Mouse (Mus musculus) spleen, adult 2 months (tissue): ENCODE measurements around the gene Tubg1. TPM values are rescaled to one million over a fixed set of nuclear protein-coding genes. Genes with fewer than 3 reads are reported as not detected.

ENCODE experiments used
- DNase-seq, 2 experiments: peaks; one replicate each; pipeline versions ENCODE4 v3.0.0 to v3.0.0-alpha.2; 2012 to 2021; ENCODE audit warnings: low spot score in 2 of 2, low read depth in 1 of 2
- H3K27ac ChIP-seq: fragments of 200-500 bp; 2 replicates; pipeline ENCODE4 v1.5.1; 2012; ENCODE audit warnings: low read length, inconsistent platforms; ENCODE audit not compliant: insufficient read depth
- H3K27me3 ChIP-seq: fragments of 200-500 bp; 2 replicates; pipeline ENCODE4 v1.6.1; 2012; ENCODE audit warnings: mild to moderate bottlenecking, moderate library complexity, low read length, inconsistent platforms; ENCODE audit not compliant: control insufficient read depth, insufficient read depth
- H3K36me3 ChIP-seq: fragments of 200-500 bp; 2 replicates; pipeline ENCODE4 v1.6.1; 2012; ENCODE audit warnings: mild to moderate bottlenecking, low read length, inconsistent platforms; ENCODE audit not compliant: control insufficient read depth, insufficient read depth
- H3K4me1 ChIP-seq: fragments of 200-500 bp; 2 replicates; pipeline ENCODE4 v1.6.1; 2011; ENCODE audit warnings: inconsistent platforms; ENCODE audit not compliant: control insufficient read depth, insufficient read depth, insufficient read length
- H3K4me3 ChIP-seq: fragments of 200-500 bp; 2 replicates; pipeline ENCODE4 v1.5.1; 2011; ENCODE audit warnings: mild to moderate bottlenecking, inconsistent platforms; ENCODE audit not compliant: insufficient read depth, insufficient read length; ENCODE audit errors: extremely low read depth
- CTCF ChIP-seq: fragments of 200-500 bp; IDR thresholded peaks from 2 replicates; pipeline ENCODE4 v1.5.1; 2011; ENCODE audit warnings: mild to moderate bottlenecking, inconsistent platforms; ENCODE audit not compliant: insufficient read depth, insufficient read length, insufficient replicate concordance; ENCODE audit errors: extremely low read depth
- POLR2A ChIP-seq: fragments of 200-500 bp; IDR thresholded peaks from 2 replicates; pipeline ENCODE4 v1.6.1; 2011; ENCODE audit warnings: low read depth, low read length, inconsistent platforms
- WGBS: fragments of 180-500 bp; shearing (Covaris S2); methylation state at CpG from one replicate; pipeline ENCODE4 v1.1.7; 2018; 5-methylcytosine and 5-hydroxymethylcytosine counted together
- polyA plus RNA-seq: library from polyadenylated mRNA; depleted of rRNA; stranded (reverse); fragments of >200 nt; gene quantifications from 2 replicates; pipeline ENCODE4 v1.2.3, GENCODE M21; 2012

The Tubg1 gene
- polyA plus RNA-seq, 1 experiment: 17.7 TPM

- no peaks in the 10 kb centered on the region for H3K36me3 ChIP-seq
- peak; percentile 59 to 86 for DNase-seq
- H3K27me3 ChIP-seq: peaks cover 28% of the 10 kb centered on the region
- TF ChIP-seq CTCF (no peak), POLR2A (no peak)
- peak within 1 kb of the TSS; percentile 52 for H3K27ac ChIP-seq
- WGBS: 1% methylated on average over 48 of the region's 50 CpGs
- peaks cover 30% of the 10 kb centered on the region for H3K4me1 ChIP-seq
- H3K4me3 ChIP-seq: peak within 1 kb of the TSS; percentile 52
Observed at GRCm38 (mm10) chr11:101170811-101171610, 51.3 kb downstream of the Tubg1 start, which contains the start of gene Plekhh3. Gene Plekhh3, minus strand, starts transcription at chr11:101171351.

GRCm38 (mm10) chr11:101171721-101172433 is 52.1 kb downstream of the Tubg1 start:
- TF ChIP-seq CTCF: no peak
- no peak for TF ChIP-seq POLR2A
- 1% methylated on average over 31 of the region's 31 CpGs for WGBS
- H3K27ac ChIP-seq: no peak overlapping the region; the same call in 1 of the 2 replicates
- DNase-seq: no peak
- no peaks in the 10 kb centered on the region for H3K36me3 ChIP-seq
- peaks cover 35% of the 10 kb centered on the region for H3K4me1 ChIP-seq
- peaks cover 31% of the 10 kb centered on the region for H3K27me3 ChIP-seq
- peak overlapping the region; percentile 25 for H3K4me3 ChIP-seq

GRCm38 (mm10) chr11:101172434-101172815 is 52.7 kb downstream of the Tubg1 start:
- 9% methylated on average over 5 of the region's 5 CpGs for WGBS
- no peak for DNase-seq
- H3K4me1 ChIP-seq: peaks cover 35% of the 10 kb centered on the region
- peak overlapping the region; percentile 25 for H3K4me3 ChIP-seq
- peaks cover 31% of the 10 kb centered on the region for H3K27me3 ChIP-seq
- no peaks in the 10 kb centered on the region for H3K36me3 ChIP-seq
- no peak overlapping the region; the same call in 1 of the 2 replicates for H3K27ac ChIP-seq
- TF ChIP-seq POLR2A (no peak), CTCF (no peak)

GRCm38 (mm10) chr11:101173112-101173511 is 53.4 kb downstream of the Tubg1 start:
- H3K4me1 ChIP-seq: peaks cover 35% of the 10 kb centered on the region
- no peaks in the 10 kb centered on the region for H3K36me3 ChIP-seq
- WGBS: 14% methylated on average over 11 of the region's 11 CpGs
- H3K27me3 ChIP-seq: peaks cover 29% of the 10 kb centered on the region
- no peak overlapping the region for H3K27ac ChIP-seq
- no peak overlapping the region for H3K4me3 ChIP-seq
- TF ChIP-seq POLR2A: no peak
- TF ChIP-seq CTCF: no peak
- no peak for DNase-seq

GRCm38 (mm10) chr11:101173631-101174388 is 54.1 kb downstream of the Tubg1 start:
- Histone ChIP-seq H3K4me3 (peak overlapping the region; percentile 49), H3K36me3 (no peaks in the 10 kb centered on the region), H3K27ac (0 out of 2 replicates have a peak overlapping the region, but pooled peaks have one; percentile 27), H3K27me3 (peaks cover 27% of the 10 kb centered on the region), H3K4me1 (peaks cover 35% of the 10 kb centered on the region)
- 3% methylated on average over 61 of the region's 61 CpGs for WGBS
- TF ChIP-seq CTCF (peak; percentile 92), POLR2A (no peak)
- DNase-seq: peak; percentile 62 to 71

GRCm38 (mm10) chr11:101174389-101174745 is 54.6 kb downstream of the Tubg1 start:
- WGBS: 42% methylated on average over 9 of the region's 9 CpGs
- Histone ChIP-seq H3K27ac (0 out of 2 replicates have a peak overlapping the region, but pooled peaks have one; percentile 27), H3K4me1 (peaks cover 35% of the 10 kb centered on the region), H3K27me3 (peaks cover 26% of the 10 kb centered on the region), H3K4me3 (no peak overlapping the region), H3K36me3 (no peaks in the 10 kb centered on the region)
- TF ChIP-seq CTCF: no peak
- TF ChIP-seq POLR2A: no peak
- no peak for DNase-seq
